Mouse (Mus musculus) brain, embryonic 14.5 days (tissue): ENCODE measurements at regions not wholly inside any gene's neighbourhood (a gene's known extent, or its start where the extent isn't known, plus 50 kb on each side); places are given as distances from the start of the nearest gene placed in this dataset.

ENCODE experiments used
- CTCF ChIP-seq: fragments of 200-500 bp; IDR thresholded peaks from 2 replicates; pipeline ENCODE4 v1.5.1; 2012; ENCODE audit warnings: inconsistent platforms, mild to moderate bottlenecking, moderate library complexity, borderline replicate concordance; ENCODE audit not compliant: insufficient read depth, insufficient read length; ENCODE audit errors: extremely low read depth
- POLR2A ChIP-seq: fragments of 200-500 bp; IDR thresholded peaks from 2 replicates; pipeline ENCODE4 v1.6.1; 2012; ENCODE audit warnings: mild to moderate bottlenecking, inconsistent platforms, borderline replicate concordance; ENCODE audit not compliant: poor library complexity, insufficient read depth, insufficient read length, severe bottlenecking; ENCODE audit errors: extremely low read depth

DNA sequence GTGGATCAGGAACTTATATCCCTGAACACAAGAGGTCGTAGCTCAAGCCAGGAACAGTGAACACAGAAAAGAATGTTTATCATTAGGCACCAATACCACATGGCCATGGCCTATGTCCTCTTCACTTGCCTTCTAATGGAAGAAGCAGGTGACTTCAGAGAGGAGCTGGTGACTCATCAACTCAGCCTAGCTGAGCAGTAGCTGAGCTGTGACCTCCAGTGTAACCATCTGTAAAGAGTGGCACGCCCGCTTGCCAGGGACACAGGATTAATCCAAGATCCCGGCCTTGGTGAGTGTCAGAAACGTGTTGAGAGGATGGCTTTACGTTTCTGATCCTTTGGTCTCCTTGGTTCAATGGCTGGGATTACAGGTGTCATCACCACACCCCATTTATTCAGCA is 82.0 kb upstream of the Ppm1b start:
- TF ChIP-seq POLR2A (no peak), CTCF (no peak)
